Mouse (Mus musculus) ES-E14 (cell line): ENCODE results near the gene Rab19.

Experiments used
- CHD2 ChIP-seq: IDR thresholded peaks from 2 replicates; pipeline ENCODE4 v1.6.1; 2014; ENCODE audit warnings: mild to moderate bottlenecking, low read depth, low read length, inconsistent platforms
- HCFC1 ChIP-seq: IDR thresholded peaks from 2 replicates; pipeline ENCODE4 v1.6.1; 2012; ENCODE audit warnings: low read length, inconsistent platforms, borderline replicate concordance; ENCODE audit not compliant: insufficient read depth
- MAFK ChIP-seq: IDR thresholded peaks from 2 replicates; pipeline ENCODE4 v1.6.1; 2014; ENCODE audit warnings: mild to moderate bottlenecking, low read depth, low read length, inconsistent platforms; ENCODE audit not compliant: insufficient read depth
- ZC3H11A ChIP-seq: IDR thresholded peaks from 2 replicates; pipeline ENCODE4 v1.6.1; 2012; ENCODE audit warnings: low read depth, mild to moderate bottlenecking, inconsistent platforms, low read length, borderline replicate concordance

- TF ChIP-seq MAFK (no peak), ZC3H11A (no peak), CHD2 (no peak), HCFC1 (no peak)
These were observed 17.4 kb downstream of the Rab19 start for GRCm38 (mm10) chr6:39398342-39398741.
